10 mouse cellular contexts compared by ENCODE assay signal in the genomic region with DNA sequence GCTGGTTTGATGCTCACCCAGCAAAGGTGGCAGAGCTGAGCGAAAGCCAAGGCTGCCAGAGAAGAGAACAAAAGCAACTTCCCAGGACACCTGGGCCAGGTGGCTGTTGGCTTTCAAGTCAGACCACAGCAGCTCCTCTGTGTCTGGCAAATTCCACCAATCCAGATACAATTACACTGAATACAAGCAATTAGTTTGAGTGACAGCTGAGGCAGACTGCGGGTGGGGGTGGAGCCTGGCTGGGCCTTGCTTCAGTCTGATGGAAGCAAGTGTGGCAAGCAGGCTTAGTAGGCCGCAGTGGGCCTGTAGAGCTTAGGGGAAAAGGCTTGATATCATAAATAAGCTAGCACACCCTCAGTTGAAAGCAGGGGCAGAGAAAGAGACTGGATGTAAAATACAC.
DNase-seq lines count a peak whose midpoint lies in the region; ATAC-seq lines count a peak whose summit lies in the region.
"Had no signal": no experiment of that assay in that cellular context is flagged by ENCODE, and none has a peak within 500 bp of the region (broad histone marks: within the 10 kb centered on the region; RNA-seq: fewer than 3 reads in every experiment).

No protein-coding gene starts in this region.

- no peaks in the 10 kb centered on the region for H3K9me3 ChIP-seq in neural tube, embryonic 11.5 days (ENCODE audit: control insufficient read depth, low read length)
- H3K9me3 ChIP-seq in embryonic facial prominence, embryonic 15.5 days (replicated peaks): no peaks in the 10 kb centered on the region
- H3K9me3 ChIP-seq in stomach, embryonic 16.5 days (replicated peaks; ENCODE audit: control insufficient read depth, low read length): no peaks in the 10 kb centered on the region
- H3K9me3 ChIP-seq: limb, embryonic 15.5 days; megakaryocyte, embryonic 14.5 days had no signal

- no peak overlapping the region for H3K9ac ChIP-seq in neural tube, embryonic 11.5 days (ENCODE audit: low read length)
- no peak overlapping the region for H3K9ac ChIP-seq in embryonic facial prominence, embryonic 15.5 days
- no peak overlapping the region for H3K9ac ChIP-seq in stomach, embryonic 16.5 days (ENCODE audit: low read length)
- H3K9ac ChIP-seq: limb, embryonic 15.5 days had no signal

- WGBS in neural tube, embryonic 11.5 days: 66% methylated on average over 3 of the region's 3 CpGs
- WGBS in embryonic facial prominence, embryonic 15.5 days: 32% methylated on average over 3 of the region's 3 CpGs
- WGBS in stomach, embryonic 16.5 days: 34% methylated on average over 3 of the region's 3 CpGs

- H3K4me2 ChIP-seq in neural tube, embryonic 11.5 days (ENCODE audit: low read depth): no peak overlapping the region
- H3K4me2 ChIP-seq in embryonic facial prominence, embryonic 15.5 days (replicated peaks): no peak overlapping the region
- no peak overlapping the region for H3K4me2 ChIP-seq in stomach, embryonic 16.5 days (ENCODE audit: low read depth, low read length)
- H3K4me2 ChIP-seq: limb, embryonic 15.5 days had no signal

- no peaks in the 10 kb centered on the region for H3K27me3 ChIP-seq in neural tube, embryonic 11.5 days (ENCODE audit: control insufficient read depth, insufficient read depth, low read length)
- H3K27me3 ChIP-seq in embryonic facial prominence, embryonic 15.5 days: no peaks in the 10 kb centered on the region
- no peaks in the 10 kb centered on the region for H3K27me3 ChIP-seq in stomach, embryonic 16.5 days (ENCODE audit: control insufficient read depth, insufficient read depth, low read length)
- H3K27me3 ChIP-seq: limb, embryonic 15.5 days; megakaryocyte, embryonic 14.5 days had no signal

- no peak overlapping the region for H3K27ac ChIP-seq in neural tube, embryonic 11.5 days (ENCODE audit: low read depth, low read length)
- no peak overlapping the region for H3K27ac ChIP-seq in embryonic facial prominence, embryonic 15.5 days (replicated peaks)
- no peak overlapping the region for H3K27ac ChIP-seq in stomach, embryonic 16.5 days (ENCODE audit: low read length)
- H3K27ac ChIP-seq: limb, embryonic 15.5 days had no signal

- no peak for ATAC-seq in neural tube, embryonic 11.5 days (ENCODE audit: insufficient read depth, low FRiP score, low TSS enrichment)
- ATAC-seq in embryonic facial prominence, embryonic 15.5 days (ENCODE audit: insufficient number of reproducible peaks, low FRiP score, low TSS enrichment, low read depth): peak; percentile 41
- peak; percentile 50; the same call in 1 of the 2 replicates for ATAC-seq in stomach, embryonic 16.5 days (ENCODE audit: insufficient read depth, low FRiP score)

- no peaks in the 10 kb centered on the region for H3K36me3 ChIP-seq in neural tube, embryonic 11.5 days (ENCODE audit: control insufficient read depth, insufficient read depth, low read length)
- no peaks in the 10 kb centered on the region for H3K36me3 ChIP-seq in embryonic facial prominence, embryonic 15.5 days
- H3K36me3 ChIP-seq in stomach, embryonic 16.5 days (ENCODE audit: control insufficient read depth, insufficient read depth, low read length): no peaks in the 10 kb centered on the region
- H3K36me3 ChIP-seq: limb, embryonic 15.5 days had no signal

- H3K4me1 ChIP-seq in neural tube, embryonic 11.5 days (ENCODE audit: control insufficient read depth, insufficient read depth, low read length): no peaks in the 10 kb centered on the region
- no peaks in the 10 kb centered on the region for H3K4me1 ChIP-seq in embryonic facial prominence, embryonic 15.5 days
- H3K4me1 ChIP-seq in stomach, embryonic 16.5 days (ENCODE audit: control insufficient read depth, insufficient read depth, low read length): no peaks in the 10 kb centered on the region
- H3K4me1 ChIP-seq: limb, embryonic 15.5 days had no signal

- peak; percentile 34 for DNase-seq in neural tube, embryonic 11.5 days (ENCODE audit: low spot score)
- DNase-seq in neural tube, embryonic 10.5 days (ENCODE audit: extremely low spot score, low spot score): no peak
- peak; percentile 56 to 68 for DNase-seq in layer of hippocampus, postnatal 36 days
- no peak for DNase-seq in urinary bladder, postnatal 14 days (ENCODE audit: low spot score)
- DNase-seq in right cerebral cortex, adult 18-20 months: no peak
- DNase-seq in adrenal gland, adult 2 months: no peak

- H3K4me3 ChIP-seq in neural tube, embryonic 11.5 days (ENCODE audit: low read depth, low read length): no peak overlapping the region
- H3K4me3 ChIP-seq in embryonic facial prominence, embryonic 15.5 days (replicated peaks): no peak overlapping the region
- H3K4me3 ChIP-seq in stomach, embryonic 16.5 days (replicated peaks; ENCODE audit: low read length): no peak overlapping the region
- H3K4me3 ChIP-seq: limb, embryonic 15.5 days; megakaryocyte, embryonic 14.5 days had no signal

Comparison
In these comparisons a context has a peak if more than half of its experiments do, and no peak if none do; other contexts are left out.
1. DNase-seq: peak in neural tube, embryonic 11.5 days (single experiment) and layer of hippocampus, postnatal 36 days (2 of 2); none in neural tube, embryonic 10.5 days (single experiment), urinary bladder, postnatal 14 days (single experiment), right cerebral cortex, adult 18-20 months (single experiment) and adrenal gland, adult 2 months (single experiment).